In the genomic region with DNA sequence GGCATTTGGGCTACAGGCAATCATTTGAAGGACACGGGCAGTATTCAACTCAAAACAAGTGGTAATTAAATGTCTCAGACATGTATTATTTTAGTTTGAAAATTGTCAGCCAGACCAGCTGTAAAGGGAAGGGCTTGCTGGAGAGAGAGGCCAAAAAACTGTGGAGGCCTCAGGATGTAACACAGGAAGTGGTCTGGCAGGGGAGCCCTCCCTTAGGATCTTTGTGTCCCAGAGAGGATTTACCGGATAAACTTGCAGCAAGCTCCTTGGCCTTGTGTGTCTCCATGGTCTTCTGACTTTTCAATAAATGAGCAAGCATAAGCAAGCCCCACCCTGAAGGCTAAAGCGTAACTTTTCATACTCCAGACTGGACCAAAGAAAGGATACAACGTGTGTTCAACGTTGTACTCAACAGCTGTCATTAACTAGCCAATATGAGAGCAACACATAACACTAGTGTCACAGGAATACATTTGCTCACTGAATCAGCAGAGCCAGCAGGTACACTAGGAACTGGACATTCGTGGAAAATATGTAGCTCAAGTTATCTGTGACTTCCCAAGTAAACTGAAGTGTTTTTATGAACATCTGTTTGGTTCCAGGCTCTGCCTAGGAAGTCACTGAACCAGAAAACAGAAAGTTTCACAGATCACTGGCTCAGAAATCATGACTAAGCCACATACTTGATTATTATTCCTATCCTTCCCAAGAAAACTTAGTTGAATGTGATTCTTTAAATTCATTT, we compare ENCODE assay signal across 14 mouse cellular contexts. TPM values are rescaled to one million over a fixed set of nuclear protein-coding genes. Genes with fewer than 3 reads are reported as not detected.
A peak's percentile ranks its signal among the peaks of the same experiment; 100 is the strongest.
DNase-seq lines count a peak whose midpoint lies in the region; ATAC-seq and TF ChIP-seq lines count a peak whose summit lies in the region.
"Had no signal": no experiment of that assay in that cellular context is flagged by ENCODE, and none has a peak within 500 bp of the region (broad histone marks: within the 10 kb centered on the region; RNA-seq: fewer than 3 reads in every experiment).

No protein-coding gene starts in this region.

- H3K36me3 ChIP-seq in lung, embryonic 14.5 days (ENCODE audit: insufficient read depth) = no peaks in the 10 kb centered on the region
- H3K36me3 ChIP-seq: neural tube, embryonic 15.5 days had no signal

- no peak overlapping the region for H3K4me2 ChIP-seq in lung, embryonic 14.5 days
- H3K4me2 ChIP-seq: neural tube, embryonic 15.5 days had no signal

- no peak for ATAC-seq in lung, embryonic 14.5 days (ENCODE audit: insufficient read depth)
- ATAC-seq: intestine, postnatal 0 days; midbrain, embryonic 16.5 days; Patski had no signal

- no peaks in the 10 kb centered on the region for H3K9me3 ChIP-seq in lung, embryonic 14.5 days (ENCODE audit: low read depth, low read length)
- H3K9me3 ChIP-seq: neural tube, embryonic 15.5 days had no signal

- no peak for TF ChIP-seq CTCF in lung, embryonic 14.5 days (IDR thresholded peaks at IDR 0.05; ENCODE audit: low read depth)

- peak overlapping the region; percentile 83 for H3K27ac ChIP-seq in lung, embryonic 14.5 days (ENCODE audit: low read depth)
- H3K27ac ChIP-seq: neural tube, embryonic 15.5 days had no signal

- no peaks in the 10 kb centered on the region for H3K27me3 ChIP-seq in lung, embryonic 14.5 days (ENCODE audit: insufficient read depth, low read length)
- H3K27me3 ChIP-seq: neural tube, embryonic 15.5 days; Patski had no signal

- intact Hi-C loops in gastrocnemius, postnatal 14 days (cut with DNase I; ENCODE audit: low total_unique reads) = no loop called here

- peak; percentile 46 for DNase-seq in lung, embryonic 14.5 days
- no peak for DNase-seq in lung, postnatal 36 days
- peak; percentile 29 for DNase-seq in gastrocnemius, postnatal 14 days
- DNase-seq in kidney, adult 8-10 months = peak; percentile 34 to 66
- peak; percentile 32 for DNase-seq in retina, embryonic 14.5 days (ENCODE audit: low spot score)
- DNase-seq in liver = no peak
- DNase-seq in MN1 (ENCODE audit: low spot score) = no peak
- DNase-seq in adrenal gland, postnatal 10 days = no peak
- DNase-seq: adrenal gland, postnatal 14 days; cerebellum, adult 11-12 months had no signal

- no peak overlapping the region for H3K4me3 ChIP-seq in lung, embryonic 14.5 days (ENCODE audit: low read depth, low read length)
- H3K4me3 ChIP-seq: neural tube, embryonic 15.5 days had no signal

- H3K4me1 ChIP-seq in lung, embryonic 14.5 days (ENCODE audit: insufficient read depth) = peaks cover 5% of the 10 kb centered on the region
- H3K4me1 ChIP-seq: neural tube, embryonic 15.5 days had no signal

- 60% methylated on average over 6 of the region's 6 CpGs for WGBS in lung, embryonic 14.5 days

- no peak overlapping the region for H3K9ac ChIP-seq in lung, embryonic 14.5 days
- H3K9ac ChIP-seq: neural tube, embryonic 15.5 days had no signal

RNA-seq across cellular contexts. Expression of gene Lyplal1, which starts 19.7 kb away (rescaled TPM):
- polyA plus RNA-seq in lung, embryonic 14.5 days (2014; fragmentation: Nextera tagmentation; extraction: Ambion mirVana) = 23.1 and 24.1 TPM in 2 replicates
- 1 to 10 TPM; 4.4 to 4.8 TPM for total RNA-seq in gastrocnemius, postnatal 14 days (2021)
- total RNA-seq in adrenal gland, postnatal 10 days (2021) = 10 to 100 TPM; 27.9 to 28.2 TPM

Comparison
In these comparisons a context has a peak if more than half of its experiments do, and no peak if none do; other contexts are left out.
1. DNase-seq: peak in lung, embryonic 14.5 days (single experiment), gastrocnemius, postnatal 14 days (single experiment), kidney, adult 8-10 months (2 of 2) and retina, embryonic 14.5 days (single experiment); none in lung, postnatal 36 days (single experiment), liver (single experiment), MN1 (single experiment) and adrenal gland, postnatal 10 days (single experiment).
2. RNA of gene Lyplal1, which starts 19.7 kb away (total RNA-seq): 27.9 to 28.2 TPM in adrenal gland, postnatal 10 days; 4.4 to 4.8 TPM in gastrocnemius, postnatal 14 days; every median in the first group is over 4 times any median in the second.